Mouse (Mus musculus) mouse trophoblast stem cell (cell line): ENCODE data around the gene Ergic2.

Experiments used
- in situ Hi-C, 2 experiments: fragments of 300-500 bp; cut with MseI, MboI; formaldehyde crosslinking; loops; 2 replicates in 1 of 2; 3 replicates in 1 of 2; pipeline ENCODE4 v1.15.1; 2025

Gene Ergic2

DNA sequence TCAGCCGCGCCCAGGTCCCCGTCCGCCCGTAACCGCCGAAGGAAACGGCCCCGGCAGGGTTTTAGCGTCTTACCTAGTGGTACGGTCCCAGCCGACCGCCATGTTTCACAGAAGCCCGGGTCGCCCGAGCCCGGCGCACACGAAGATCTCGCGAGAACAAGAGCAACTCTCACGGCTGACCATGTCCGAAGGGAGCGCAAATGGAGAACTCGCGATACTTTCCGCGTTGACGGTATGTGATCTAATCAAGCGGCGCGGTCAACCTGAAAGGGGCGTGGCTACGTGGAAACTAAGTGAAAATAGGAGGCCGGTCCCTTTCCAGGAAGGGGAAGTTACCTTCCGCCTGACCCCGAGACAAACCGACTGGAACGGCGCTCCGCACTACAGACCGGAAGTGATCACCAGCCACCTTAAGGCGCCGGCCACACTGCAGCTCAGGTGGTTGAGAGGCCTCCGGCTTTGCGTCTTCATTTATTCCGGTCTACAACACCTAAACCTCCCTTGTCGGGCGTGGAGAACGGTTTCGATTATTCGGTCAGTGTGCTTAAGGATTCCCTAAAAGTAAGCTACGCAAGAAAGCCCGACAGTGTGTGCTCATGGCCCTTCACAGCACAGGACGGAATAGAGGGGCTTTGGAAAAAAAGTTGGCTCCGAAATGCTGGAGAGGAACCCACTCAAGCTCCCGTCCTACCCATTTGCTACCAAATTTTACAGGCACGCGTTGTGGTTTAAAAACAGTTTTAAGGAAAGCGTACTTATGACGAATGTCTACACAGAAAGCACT is at the start of gene Ergic2:
Gene Ergic2, minus strand, starts transcription at position 478 of the 784 bp plus-strand sequence.
- in situ Hi-C loops: no loop called here

- in situ Hi-C loops: no loop called here
Observed at GRCm38 (mm10) chr6:148260729-148261101, 48.5 kb upstream of the Ergic2 start.

- in situ Hi-C loops: loop anchor here in 1 of 2 experiments (10.0 kb wide), 1 partner anchor 105 kb away; no protein-coding TSS in a partner anchor
Observed at GRCm38 (mm10) chr6:148259979-148260728, 48.0 kb upstream of the Ergic2 start.

DNA sequence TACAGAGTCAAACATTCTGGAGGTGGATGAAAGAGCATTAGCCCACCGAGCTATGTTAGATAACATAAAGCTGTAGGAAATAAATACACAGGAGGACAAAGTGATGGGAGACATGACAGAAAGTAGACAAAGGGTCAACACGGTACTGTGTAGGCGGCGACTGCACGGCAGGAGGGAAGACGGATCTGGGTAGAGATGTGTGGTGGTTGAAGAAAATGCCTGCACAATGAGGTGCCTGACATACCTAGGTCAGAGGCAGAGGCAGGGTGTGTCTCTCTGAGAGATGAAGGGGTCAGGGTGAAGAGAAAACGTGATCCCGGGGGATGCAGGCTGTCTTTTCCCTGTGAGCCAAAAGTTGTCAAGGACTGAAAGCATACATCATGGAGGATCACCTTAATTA is 46.9 kb upstream of the Ergic2 start:
- in situ Hi-C loops: loop anchor here in 1 of 2 experiments (10.0 kb wide), 1 partner anchor 106 kb away; no protein-coding TSS in a partner anchor

GRCm38 (mm10) chr6:148257805-148258204 is 45.6 kb upstream of the Ergic2 start:
- in situ Hi-C loops: loop anchor here in 1 of 2 experiments (10.0 kb wide), 1 partner anchor 107 kb away; no protein-coding TSS in a partner anchor

DNA sequence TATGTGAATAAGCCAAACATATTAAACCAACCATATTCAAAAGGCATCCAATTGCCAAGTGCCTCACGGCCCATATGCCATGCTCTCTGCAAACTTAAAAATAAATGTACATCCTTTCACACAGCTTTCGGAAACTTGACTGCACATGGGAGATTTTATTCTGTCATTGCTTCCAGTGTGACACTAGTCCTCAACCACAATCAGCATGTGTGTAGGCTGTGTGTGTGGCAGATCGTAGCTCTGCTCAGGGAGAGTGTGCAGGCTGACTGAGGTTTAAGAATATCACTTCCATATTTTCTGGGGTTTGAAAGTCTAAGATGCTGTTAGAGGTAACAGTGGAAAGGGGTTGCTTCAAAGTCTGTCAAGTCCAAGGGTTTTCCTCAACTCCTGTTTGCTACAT is 43.9 kb upstream of the Ergic2 start:
- in situ Hi-C loops: loop anchor here in 1 of 2 experiments (10.0 kb wide), 1 partner anchor 109 kb away; no protein-coding TSS in a partner anchor

- in situ Hi-C loops: loop anchor here in 1 of 2 experiments (10.0 kb wide), 1 partner anchor 109 kb away; no protein-coding TSS in a partner anchor
Observed at GRCm38 (mm10) chr6:148255395-148256053, 43.4 kb upstream of the Ergic2 start.

DNA sequence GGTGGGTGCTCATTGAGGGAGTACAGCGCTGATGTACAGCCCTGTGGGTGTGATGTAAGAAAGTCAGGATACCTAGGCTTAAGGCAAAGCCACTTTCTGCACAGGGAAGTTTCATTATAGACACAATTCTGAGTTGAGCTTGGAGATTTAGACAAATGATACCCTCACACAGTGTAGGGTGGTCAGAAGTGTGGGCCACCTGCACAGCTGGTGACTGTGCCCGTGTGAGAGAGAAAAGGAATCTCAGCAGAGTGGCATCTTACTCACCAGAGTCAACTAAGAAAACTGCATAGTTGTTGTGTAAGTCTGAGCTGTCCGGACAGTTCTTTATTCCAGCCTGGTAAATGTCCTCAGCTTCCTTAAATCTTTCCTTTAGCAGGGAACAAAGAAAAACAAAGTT is 37.0 kb upstream of the Ergic2 start:
- in situ Hi-C loops: loop anchor here in 1 of 2 experiments (5.0 to 25.0 kb wide), 2 partner anchors 123 to 663 kb away; no protein-coding TSS in a partner anchor

GRCm38 (mm10) chr6:148248625-148249024 is 36.5 kb upstream of the Ergic2 start:
- in situ Hi-C loops: loop anchor here in 1 of 2 experiments (5.0 to 25.0 kb wide), 2 partner anchors 124 to 664 kb away; no protein-coding TSS in a partner anchor

DNA sequence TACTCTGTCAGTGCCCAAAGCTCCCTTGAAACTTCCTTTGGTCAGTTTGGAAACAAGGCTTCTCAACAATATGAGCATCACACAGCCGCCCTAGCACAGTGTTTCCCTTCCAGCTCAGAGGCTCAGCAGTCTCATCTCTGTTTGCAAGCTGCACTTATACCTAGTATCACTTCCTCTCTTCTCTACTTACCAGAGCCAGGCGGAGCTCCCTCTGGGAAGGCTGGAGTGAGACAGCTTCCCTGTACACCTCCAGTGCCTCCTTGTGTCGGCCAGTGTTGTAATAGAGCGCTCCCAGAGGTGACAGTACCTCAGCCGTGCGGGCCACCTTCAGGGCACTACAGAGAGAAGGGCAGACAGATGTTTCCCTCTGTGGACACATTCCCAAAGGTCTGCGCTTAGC is 34.4 kb upstream of the Ergic2 start:
- in situ Hi-C loops: loop anchor here in 1 of 2 experiments (5.0 to 25.0 kb wide), 2 partner anchors 126 to 666 kb away; no protein-coding TSS in a partner anchor

DNA sequence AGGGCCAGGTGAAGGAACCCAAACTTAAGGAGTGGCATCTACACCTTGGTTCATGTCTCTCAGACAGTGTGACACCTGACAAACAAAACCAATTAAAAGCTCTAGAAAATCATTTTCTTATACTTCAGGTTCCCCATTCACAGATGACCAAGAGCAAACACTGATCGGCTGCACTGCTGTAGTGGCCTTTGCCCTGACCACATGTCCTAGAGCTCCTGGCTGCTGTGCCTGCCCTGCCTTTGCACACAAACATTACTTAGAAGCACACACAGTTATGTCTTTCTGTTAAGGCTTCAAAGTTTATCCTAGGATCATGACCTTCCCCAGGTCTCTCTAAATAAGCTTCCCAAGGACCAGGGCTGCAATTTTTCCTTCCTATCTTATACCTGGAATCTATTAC is 32.7 kb upstream of the Ergic2 start:
- in situ Hi-C loops: loop anchor here in 1 of 2 experiments (5.0 to 25.0 kb wide), 2 partner anchors 127 to 667 kb away; no protein-coding TSS in a partner anchor

DNA sequence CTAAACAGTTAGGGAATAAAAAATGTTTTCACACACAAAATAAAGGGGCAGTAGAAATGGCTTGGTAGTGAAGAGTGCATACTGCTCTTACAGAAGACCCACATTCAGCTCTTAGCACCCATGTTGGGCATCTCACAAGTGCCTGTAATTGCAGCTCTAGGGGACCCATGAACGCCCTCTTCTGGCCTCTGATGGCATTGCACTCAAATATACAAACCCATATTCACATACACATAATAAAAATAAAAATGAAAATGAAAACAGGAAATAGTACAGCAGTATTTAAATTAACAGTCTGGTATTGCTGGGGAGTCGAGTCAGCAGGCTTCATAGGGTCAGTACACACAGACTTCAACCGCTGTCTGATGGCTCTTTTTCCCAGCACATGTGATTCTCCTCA is 30.1 kb upstream of the Ergic2 start:
- in situ Hi-C loops: loop anchor here in 1 of 2 experiments (25.0 kb wide), 1 partner anchor 670 kb away; no protein-coding TSS in a partner anchor

DNA sequence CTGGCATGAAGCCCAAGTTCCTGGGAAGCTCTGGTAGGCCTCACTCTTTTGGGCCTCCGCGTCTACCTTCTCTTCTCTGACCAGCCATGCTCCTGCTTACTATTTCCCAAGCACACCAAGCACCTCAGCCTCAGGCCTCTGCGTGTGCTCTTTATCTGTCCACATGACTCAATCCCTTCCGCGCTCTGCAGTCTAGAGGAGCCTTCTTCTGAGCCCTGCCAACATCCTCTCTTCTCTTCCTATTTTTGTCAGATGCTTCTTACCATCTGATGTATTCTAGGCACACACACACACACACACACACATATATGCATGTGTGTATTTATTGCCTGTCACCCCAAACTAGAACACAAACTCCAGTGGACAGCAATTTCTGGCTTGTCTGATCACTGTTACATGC is 29.5 kb upstream of the Ergic2 start:
- in situ Hi-C loops: loop anchor here in 1 of 2 experiments (25.0 kb wide), 1 partner anchor 671 kb away; no protein-coding TSS in a partner anchor

- in situ Hi-C loops: loop anchor here in 1 of 2 experiments (25.0 kb wide), 1 partner anchor 673 kb away; no protein-coding TSS in a partner anchor
Observed at GRCm38 (mm10) chr6:148239311-148239710, 27.1 kb upstream of the Ergic2 start.

DNA sequence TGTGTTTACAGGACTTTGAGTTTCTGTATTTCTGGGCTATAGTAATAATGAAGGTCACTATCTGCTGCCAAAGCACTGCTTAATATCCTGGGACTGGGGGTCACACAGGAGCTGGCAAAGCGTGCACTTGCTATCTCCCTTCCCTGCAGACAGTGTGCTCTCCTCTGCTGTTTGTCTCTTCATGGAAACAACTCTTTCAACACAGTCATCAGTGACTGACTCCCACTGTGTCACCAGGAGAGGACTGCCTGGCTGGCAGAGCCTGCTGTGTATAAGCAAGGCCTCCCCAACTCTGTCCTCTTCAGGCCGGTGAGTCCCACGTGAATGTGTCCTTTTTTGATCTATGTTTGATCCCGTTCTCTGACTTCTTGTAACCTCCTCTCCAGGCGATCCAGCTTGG is 25.3 kb upstream of the Ergic2 start:
- in situ Hi-C loops: loop anchor here in 1 of 2 experiments (25.0 kb wide), 1 partner anchor 675 kb away; no protein-coding TSS in a partner anchor

DNA sequence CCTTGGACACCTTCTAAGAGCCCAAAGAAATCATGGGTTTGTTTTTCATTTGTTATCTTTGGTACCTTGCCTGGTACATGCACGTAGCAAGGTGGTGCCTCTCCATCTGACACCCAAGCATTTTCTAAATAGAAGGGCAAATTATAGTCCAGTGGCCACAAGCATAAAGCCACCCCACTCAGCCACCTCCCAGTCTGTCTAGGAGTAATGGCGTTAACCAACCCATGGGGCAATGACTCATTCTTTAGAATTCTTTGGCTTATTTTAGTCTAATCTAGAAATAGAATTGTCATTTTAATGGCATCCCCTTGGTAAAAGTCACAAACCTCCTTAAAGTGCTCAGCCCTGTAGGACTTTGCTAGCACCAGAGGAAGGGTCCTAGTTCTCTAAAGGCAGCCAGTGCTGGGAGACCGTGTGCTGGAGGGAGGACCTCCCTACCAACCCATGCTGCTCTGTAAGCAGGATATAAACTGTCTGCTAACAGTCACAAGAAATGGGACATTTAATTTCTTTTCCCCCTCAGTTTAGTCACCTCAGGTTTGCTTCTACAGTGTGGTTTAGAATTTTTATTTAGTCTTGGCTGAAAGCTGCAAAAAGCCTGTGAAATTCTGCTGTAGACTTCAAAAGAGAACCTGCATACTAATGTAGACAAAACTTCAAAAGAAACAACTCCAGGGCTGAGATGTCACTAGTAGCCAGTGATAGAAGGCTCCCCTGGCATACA is 22.1 kb upstream of the Ergic2 start:
- in situ Hi-C loops: loop anchor here in 1 of 2 experiments (25.0 kb wide), 1 partner anchor 678 kb away; no protein-coding TSS in a partner anchor

DNA sequence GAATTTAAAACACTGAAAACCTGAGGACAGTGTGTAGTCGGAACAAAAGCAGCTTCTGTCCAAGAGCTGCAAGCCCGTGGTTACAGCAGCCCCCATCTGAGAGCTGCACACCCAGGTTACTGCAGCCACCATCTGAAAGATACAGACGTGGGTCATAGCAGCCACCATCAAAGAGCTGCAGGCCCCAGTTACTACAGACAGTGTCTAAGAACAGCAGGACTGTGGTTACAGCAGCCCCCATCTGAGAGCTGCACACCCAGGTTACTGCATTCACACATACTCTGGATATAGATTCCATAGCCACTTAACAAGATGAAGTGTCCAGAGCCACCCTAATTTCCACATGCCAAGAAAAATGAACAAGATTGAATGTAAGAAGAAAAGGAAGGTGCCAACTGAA is 15.4 kb upstream of the Ergic2 start:
- in situ Hi-C loops: loop anchor here in 1 of 2 experiments (25.0 kb wide), 1 partner anchor 685 kb away; no protein-coding TSS in a partner anchor

GRCm38 (mm10) chr6:148222686-148223085 is 10.5 kb upstream of the Ergic2 start:
- in situ Hi-C loops: no loop called here

GRCm38 (mm10) chr6:148218235-148219076 is 6.3 kb upstream of the Ergic2 start:
- in situ Hi-C loops: no loop called here
